Mouse (Mus musculus) bone marrow, adult 2 months (tissue): ENCODE results near the gene Cdc14a.

Experiments
- CTCF ChIP-seq: fragments of 200-500 bp; IDR thresholded peaks from 2 replicates; pipeline ENCODE4 v1.5.1; 2011; ENCODE audit warnings: low read length, control low read depth; ENCODE audit not compliant: control insufficient read depth, insufficient read depth
- POLR2A ChIP-seq: fragments of 200-500 bp; IDR thresholded peaks from 2 replicates; pipeline ENCODE4 v1.6.1; 2011; ENCODE audit warnings: low read depth, mild to moderate bottlenecking, control low read depth, low read length, borderline replicate concordance; ENCODE audit not compliant: control insufficient read depth

DNA sequence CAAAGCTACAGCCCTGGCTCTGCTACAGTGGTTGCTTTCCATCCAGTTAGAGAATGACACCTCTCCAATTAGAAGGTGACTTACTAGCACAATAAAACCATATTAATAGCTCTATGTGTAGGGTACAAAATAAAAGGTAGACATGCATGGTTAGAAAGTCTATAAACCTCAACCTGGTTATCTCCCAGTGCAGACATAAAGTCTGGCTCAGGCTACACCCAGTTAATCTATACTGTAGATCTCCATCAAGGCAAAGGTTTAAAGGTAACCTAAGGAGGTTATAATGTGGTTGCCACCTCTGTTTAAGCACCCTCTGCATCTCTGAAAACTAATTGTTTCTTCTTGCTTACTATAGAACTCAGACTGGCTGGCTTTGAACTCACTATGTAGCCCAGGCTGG lies 36.9 kb downstream of the Cdc14a start:
- TF ChIP-seq CTCF (no peak), POLR2A (no peak)
